Mouse (Mus musculus): ENCODE measurements around the gene Tedc2. TPM values are rescaled to one million over a fixed set of nuclear protein-coding genes. Genes with fewer than 3 reads are reported as not detected.

Tedc2 gene
- polyA plus RNA-seq, 1 experiment from 2014 or later: 11.0 TPM

GRCm38 (mm10) chr17:24169317-24170065 lies 51.2 kb downstream of the Tedc2 start, which contains the start of gene Atp6v0c:
Gene Atp6v0c (minus strand): TSS chr17:24169702.
- peak within 1 kb of the TSS; percentile 88 for H3K4me2 ChIP-seq (ENCODE audit: low read length)
- H3K27me3 ChIP-seq (replicated peaks; ENCODE audit: control insufficient read depth, insufficient read depth, low read length): no peaks in the 10 kb centered on the region
- peaks cover 22% of the 10 kb centered on the region for H3K36me3 ChIP-seq (ENCODE audit: control insufficient read depth, insufficient read depth, low read length)
- ATAC-seq (peak; percentile 94), DNase-seq (ENCODE audit: low spot score) (peak; percentile 98)
- H3K9ac ChIP-seq (ENCODE audit: low read length): peak within 1 kb of the TSS; percentile 88
- H3K27ac ChIP-seq (ENCODE audit: low read depth, low read length): peak within 1 kb of the TSS; percentile 96
- WGBS: under 1% methylated on average over 55 of the region's 58 CpGs
- H3K4me1 ChIP-seq (ENCODE audit: control insufficient read depth, insufficient read depth, low read length): peaks cover 14% of the 10 kb centered on the region
- peak within 1 kb of the TSS; percentile 73 for H3K4me3 ChIP-seq (ENCODE audit: low read depth, low read length)
- H3K9me3 ChIP-seq (replicated peaks; ENCODE audit: control insufficient read depth, low read length): no peaks in the 10 kb centered on the region

GRCm38 (mm10) chr17:24168590-24169277 lies 51.9 kb downstream of the Tedc2 start:
- peaks cover 14% of the 10 kb centered on the region for H3K4me1 ChIP-seq (ENCODE audit: control insufficient read depth, insufficient read depth, low read length)
- peak; percentile 72 for ATAC-seq
- WGBS: under 1% methylated on average over 41 of the region's 41 CpGs

GRCm38 (mm10) chr17:24167891-24168505 lies 52.7 kb downstream of the Tedc2 start:
- Histone ChIP-seq H3K27me3 (replicated peaks; ENCODE audit: control insufficient read depth, insufficient read depth, low read length) (no peaks in the 10 kb centered on the region), H3K4me3 (ENCODE audit: low read depth, low read length) (peak overlapping the region; percentile 73), H3K36me3 (ENCODE audit: control insufficient read depth, insufficient read depth, low read length) (peaks cover 22% of the 10 kb centered on the region), H3K27ac (ENCODE audit: low read depth, low read length) (peak overlapping the region; percentile 96; the same call in 1 of the 2 replicates), H3K4me1 (ENCODE audit: control insufficient read depth, insufficient read depth, low read length) (peaks cover 14% of the 10 kb centered on the region), H3K9ac (ENCODE audit: low read length) (peak overlapping the region; percentile 88), H3K9me3 (replicated peaks; ENCODE audit: control insufficient read depth, low read length) (no peaks in the 10 kb centered on the region), H3K4me2 (ENCODE audit: low read length) (peak overlapping the region; percentile 88)
- DNase-seq (ENCODE audit: low spot score): no peak
- 60% methylated on average over 7 of the region's 7 CpGs for WGBS
- no peak for ATAC-seq

More at GRCm38 (mm10) chr17:24168590-24169277, 51.9 kb downstream of the Tedc2 start:
- Histone ChIP-seq H3K4me3 (ENCODE audit: low read depth, low read length) (peak overlapping the region; percentile 73), H3K27ac (ENCODE audit: low read depth, low read length) (peak overlapping the region; percentile 96), H3K9me3 (replicated peaks; ENCODE audit: control insufficient read depth, low read length) (no peaks in the 10 kb centered on the region), H3K4me2 (ENCODE audit: low read length) (peak overlapping the region; percentile 88), H3K36me3 (ENCODE audit: control insufficient read depth, insufficient read depth, low read length) (peaks cover 22% of the 10 kb centered on the region), H3K9ac (ENCODE audit: low read length) (peak overlapping the region; percentile 88), H3K27me3 (replicated peaks; ENCODE audit: control insufficient read depth, insufficient read depth, low read length) (no peaks in the 10 kb centered on the region)
- peak; percentile 83 for DNase-seq (ENCODE audit: low spot score)

- no peak overlapping the region for H3K9ac ChIP-seq (ENCODE audit: low read length)
- ATAC-seq (no peak), DNase-seq (ENCODE audit: low spot score) (no peak)
- no peaks in the 10 kb centered on the region for H3K27me3 ChIP-seq (replicated peaks; ENCODE audit: control insufficient read depth, insufficient read depth, low read length)
- peaks cover 21% of the 10 kb centered on the region for H3K4me1 ChIP-seq (ENCODE audit: control insufficient read depth, insufficient read depth, low read length)
- H3K9me3 ChIP-seq (replicated peaks; ENCODE audit: control insufficient read depth, low read length): no peaks in the 10 kb centered on the region
- peaks cover 22% of the 10 kb centered on the region for H3K36me3 ChIP-seq (ENCODE audit: control insufficient read depth, insufficient read depth, low read length)
- H3K4me2 ChIP-seq (ENCODE audit: low read length): no peak overlapping the region
- H3K4me3 ChIP-seq (ENCODE audit: low read depth, low read length): no peak overlapping the region
- WGBS: 87% methylated on average over 6 of the region's 6 CpGs
- no peak overlapping the region for H3K27ac ChIP-seq (ENCODE audit: low read depth, low read length)
Observed at GRCm38 (mm10) chr17:24167120-24167519, 53.5 kb downstream of the Tedc2 start.

Small RNA genes lying within 50 kb of the gene (microRNA-seq; reads per million reads assigned to microRNA genes)
- gene Mir5134 (1.6 reads per million, percentile 6 among the genes with 10 or more reads in this experiment), gene Mir6965 (0.53 reads per million)

Other genes with a start within 250 kb of the Tedc2 start
- gene Prss30, start 240.3 kb downstream of the Tedc2 start, polyA plus RNA-seq (2014; fragmentation: Nextera tagmentation; extraction: Ambion mirVana): not detected in 2 replicates
- not detected in 2 replicates for gene Prss22, start 222.8 kb downstream of the Tedc2 start, polyA plus RNA-seq (2014; fragmentation: Nextera tagmentation; extraction: Ambion mirVana)
- gene Prss27, start 182.7 kb downstream of the Tedc2 start, polyA plus RNA-seq (2014; fragmentation: Nextera tagmentation; extraction: Ambion mirVana): not detected in 2 replicates
- 84.3 and 87.0 TPM in 2 replicates for gene Kctd5, start 147.4 kb downstream of the Tedc2 start, polyA plus RNA-seq (2014; fragmentation: Nextera tagmentation; extraction: Ambion mirVana)
- 42.6 and 59.0 TPM in 2 replicates for gene Pdpk1, start 69.9 kb downstream of the Tedc2 start, polyA plus RNA-seq (2014; fragmentation: Nextera tagmentation; extraction: Ambion mirVana)
- gene Amdhd2, start 57.1 kb downstream of the Tedc2 start, polyA plus RNA-seq (2014; fragmentation: Nextera tagmentation; extraction: Ambion mirVana): 28.4 and 29.6 TPM in 2 replicates
- gene Atp6v0c, start 51.1 kb downstream of the Tedc2 start, polyA plus RNA-seq (2014; fragmentation: Nextera tagmentation; extraction: Ambion mirVana): 1,021 and 1,033 TPM in 2 replicates
- 10.5 and 15.0 TPM in 2 replicates for gene Tbc1d24, start 15.3 kb downstream of the Tedc2 start, polyA plus RNA-seq (2014; fragmentation: Nextera tagmentation; extraction: Ambion mirVana)
- gene Ntn3, start 11.3 kb downstream of the Tedc2 start, polyA plus RNA-seq (2014; fragmentation: Nextera tagmentation; extraction: Ambion mirVana): 2.6 and 3.0 TPM in 2 replicates
- gene Ccnf, start 30.6 kb upstream of the Tedc2 start, polyA plus RNA-seq (2014; fragmentation: Nextera tagmentation; extraction: Ambion mirVana): 31.8 and 34.3 TPM in 2 replicates
- 0.13 and 0.31 TPM in 2 replicates for gene Abca17, start 130.2 kb upstream of the Tedc2 start, polyA plus RNA-seq (2014; fragmentation: Nextera tagmentation; extraction: Ambion mirVana)
- 14.5 and 21.3 TPM in 2 replicates for gene Abca3, start 131.1 kb upstream of the Tedc2 start, polyA plus RNA-seq (2014; fragmentation: Nextera tagmentation; extraction: Ambion mirVana)
- gene Rnps1, start 193.7 kb upstream of the Tedc2 start, polyA plus RNA-seq (2014; fragmentation: Nextera tagmentation; extraction: Ambion mirVana): 304 and 325 TPM in 2 replicates
- 31.5 and 31.8 TPM in 2 replicates for gene Eci1, start 205.8 kb upstream of the Tedc2 start, polyA plus RNA-seq (2014; fragmentation: Nextera tagmentation; extraction: Ambion mirVana)
- 2.3 and 3.5 TPM in 2 replicates for gene Dnase1l2, start 222.3 kb upstream of the Tedc2 start, polyA plus RNA-seq (2014; fragmentation: Nextera tagmentation; extraction: Ambion mirVana)
- 8.3 and 16.9 TPM in 2 replicates for gene E4f1, start 249.5 kb upstream of the Tedc2 start, polyA plus RNA-seq (2014; fragmentation: Nextera tagmentation; extraction: Ambion mirVana)
- gene Pgp, start 249.5 kb upstream of the Tedc2 start, polyA plus RNA-seq (2014; fragmentation: Nextera tagmentation; extraction: Ambion mirVana): 54.7 and 56.5 TPM in 2 replicates

Data from forebrain, embryonic 14.5 days (tissue).